Mouse (Mus musculus) heart, embryonic 11.5 days (tissue): ENCODE results near the gene Spata3. TPM values are rescaled to one million over a fixed set of nuclear protein-coding genes. Genes with fewer than 3 reads are reported as not detected.
A peak's percentile ranks its signal among the peaks of the same experiment; 100 is the strongest.
"Not testable (repeated sequence)": the region's sequence is repeated elsewhere in the genome, so short reads cannot be mapped to it uniquely, and the experiment has no call there.

ENCODE experiments used
- ATAC-seq: fragments of 200-750 bp; cut with Nextera tagmentation; replicated peaks from 2 replicates; pipeline ENCODE4 v1.8.0; 2017; ENCODE audit warnings: moderate library complexity; ENCODE audit not compliant: insufficient number of reproducible peaks, low FRiP score, low TSS enrichment
- H3K27ac ChIP-seq: fragments of 300-500 bp; sonication (generic); 2 replicates; pipeline ENCODE4 v1.5.1; 2014; ENCODE audit warnings: mild to moderate bottlenecking, low read depth, low read length
- H3K27me3 ChIP-seq: fragments of 300-500 bp; sonication (generic); 2 replicates; pipeline ENCODE4 v1.6.1; 2014; ENCODE audit warnings: mild to moderate bottlenecking, low read length, mixed read lengths; ENCODE audit not compliant: control insufficient read depth, insufficient read depth
- H3K36me3 ChIP-seq: fragments of 300-500 bp; sonication (generic); 2 replicates; pipeline ENCODE4 v1.6.1; 2014; ENCODE audit warnings: mild to moderate bottlenecking, low read length, moderate library complexity, mixed read lengths; ENCODE audit not compliant: control insufficient read depth, insufficient read depth
- H3K4me1 ChIP-seq: fragments of 300-500 bp; sonication (generic); 2 replicates; pipeline ENCODE4 v1.6.1; 2014; ENCODE audit warnings: low read length; ENCODE audit not compliant: control insufficient read depth, insufficient read depth
- H3K4me2 ChIP-seq: fragments of 300-500 bp; sonication (generic); 2 replicates; pipeline ENCODE4 v1.6.1; 2014; ENCODE audit warnings: mild to moderate bottlenecking, moderate library complexity
- H3K4me3 ChIP-seq: fragments of 300-500 bp; sonication (generic); 2 replicates; pipeline ENCODE4 v1.5.1; 2014; ENCODE audit warnings: low read depth, low read length
- H3K9ac ChIP-seq: fragments of 300-500 bp; sonication (generic); 2 replicates; pipeline ENCODE4 v1.6.1; 2014; ENCODE audit warnings: mild to moderate bottlenecking, low read depth, low read length, moderate library complexity
- H3K9me3 ChIP-seq: fragments of 300-500 bp; sonication (generic); replicated peaks from 2 replicates; pipeline ENCODE4 v1.6.1; 2016; ENCODE audit warnings: low read length; ENCODE audit not compliant: control insufficient read depth
- WGBS: fragments of 180-500 bp; shearing (Covaris S2); extraction: QIAGEN DNeasy Blood & Tissue Kit; methylation state at CpG from one replicate; pipeline ENCODE4 v1.1.7; 2014; ENCODE audit not compliant: insufficient replicate concordance; 5-methylcytosine and 5-hydroxymethylcytosine counted together
- polyA plus RNA-seq: library from polyadenylated mRNA; unstranded; fragments of >200 nt; fragmentation: Nextera tagmentation; extraction: Ambion mirVana; gene quantifications from 2 replicates; pipeline ENCODE4 v1.2.1, GENCODE M21; 2014

Gene Spata3
- polyA plus RNA-seq, 1 experiment from 2014 or later = not detected

GRCm38 (mm10) chr1:86007778-86008177 lies 8.8 kb upstream of the Spata3 start:
- Histone ChIP-seq H3K4me3 (no peak overlapping the region), H3K36me3 (no peaks in the 10 kb centered on the region), H3K9ac (no peak overlapping the region), H3K27ac (no peak overlapping the region), H3K9me3 (0 out of 2 replicates have a peak, but pooled peaks cover 2% of the 10 kb centered on the region), H3K27me3 (no peaks in the 10 kb centered on the region), H3K4me1 (no peaks in the 10 kb centered on the region; the same call in 1 of the 2 replicates), H3K4me2 (peak overlapping the region; percentile 39)
- ATAC-seq = no peak
- 5% methylated on average over 7 of the region's 7 CpGs for WGBS

DNA sequence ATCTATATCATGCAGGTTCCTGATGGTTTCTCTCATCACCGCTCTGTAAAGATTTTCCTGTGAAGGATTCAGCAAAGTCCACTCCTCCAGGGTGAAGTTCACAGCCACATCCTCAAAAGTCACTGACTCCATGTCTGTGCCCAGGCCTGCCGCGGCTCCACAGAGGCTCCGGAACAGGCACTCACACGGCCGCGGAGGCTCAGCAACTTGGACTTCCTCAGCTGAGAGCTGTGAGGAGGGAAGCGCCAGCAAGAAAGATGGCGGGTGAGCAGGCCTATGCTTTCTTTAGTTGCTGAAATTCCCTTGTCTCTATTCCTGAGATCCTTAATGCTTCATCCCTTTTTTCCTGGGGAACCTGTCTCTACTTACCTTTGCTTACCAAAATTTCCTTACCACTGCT lies 858 bp upstream of the Spata3 start:
- H3K27me3 ChIP-seq = peaks cover 30% of the 10 kb centered on the region
- H3K4me1 ChIP-seq, H3K9me3 ChIP-seq, ATAC-seq, H3K4me2 ChIP-seq, H3K36me3 ChIP-seq, H3K4me3 ChIP-seq, H3K27ac ChIP-seq, H3K9ac ChIP-seq: not testable (repeated sequence)
- 87% methylated on average over 9 of the region's 9 CpGs for WGBS

DNA sequence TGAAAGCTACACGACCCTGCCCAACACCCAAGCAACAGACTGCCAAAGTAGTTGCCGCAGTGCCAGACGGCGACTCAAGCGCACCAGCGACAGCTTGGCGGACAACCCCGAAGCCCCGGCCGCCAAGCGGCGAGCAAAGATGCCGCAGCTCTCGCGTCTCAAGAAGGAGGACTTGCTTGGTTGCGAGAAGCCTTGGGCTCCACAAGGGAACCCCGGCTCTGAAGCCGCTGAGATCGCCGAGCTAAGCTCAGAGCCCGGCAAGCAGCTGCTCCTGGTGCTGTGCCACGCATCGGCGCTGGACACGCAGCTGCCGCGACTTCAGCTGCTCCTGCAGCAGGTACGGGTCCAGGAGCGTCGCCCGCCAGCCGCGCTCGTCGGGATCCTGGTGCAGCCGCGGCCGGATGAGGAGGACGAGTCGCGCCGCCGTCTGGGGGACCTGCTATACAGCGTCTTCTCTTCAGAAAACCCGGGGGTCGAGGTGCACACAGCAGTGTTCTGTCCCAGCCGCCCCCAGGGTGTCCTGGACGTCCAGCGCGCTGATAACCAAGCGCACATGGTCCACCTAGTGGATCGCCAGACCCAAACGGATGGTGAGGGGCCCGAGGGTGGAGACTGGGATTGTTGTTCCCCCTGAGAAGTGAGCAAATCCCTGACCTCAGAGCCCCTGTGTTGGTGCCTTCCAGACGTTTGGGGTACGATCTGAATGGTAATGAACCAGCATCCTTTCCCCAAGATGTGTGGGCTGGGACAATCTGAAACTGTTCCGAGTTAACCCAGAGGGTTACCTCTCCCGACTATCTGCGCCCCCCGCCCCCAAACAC lies 1.8 kb downstream of the Spata3 start:
- WGBS = 4% methylated on average over 60 of the region's 60 CpGs
- H3K27ac ChIP-seq = no peak overlapping the region
- 0 out of 2 replicates have a peak, but pooled peaks cover 4% of the 10 kb centered on the region for H3K4me1 ChIP-seq
- H3K36me3 ChIP-seq = no peaks in the 10 kb centered on the region
- H3K9ac ChIP-seq = peak overlapping the region; percentile 50; the same call in 1 of the 2 replicates
- H3K4me3 ChIP-seq = peak overlapping the region; percentile 48
- peak; percentile 59 for ATAC-seq
- H3K27me3 ChIP-seq = peaks cover 38% of the 10 kb centered on the region
- H3K4me2 ChIP-seq = peak overlapping the region; percentile 84
- no peaks in the 10 kb centered on the region for H3K9me3 ChIP-seq

DNA sequence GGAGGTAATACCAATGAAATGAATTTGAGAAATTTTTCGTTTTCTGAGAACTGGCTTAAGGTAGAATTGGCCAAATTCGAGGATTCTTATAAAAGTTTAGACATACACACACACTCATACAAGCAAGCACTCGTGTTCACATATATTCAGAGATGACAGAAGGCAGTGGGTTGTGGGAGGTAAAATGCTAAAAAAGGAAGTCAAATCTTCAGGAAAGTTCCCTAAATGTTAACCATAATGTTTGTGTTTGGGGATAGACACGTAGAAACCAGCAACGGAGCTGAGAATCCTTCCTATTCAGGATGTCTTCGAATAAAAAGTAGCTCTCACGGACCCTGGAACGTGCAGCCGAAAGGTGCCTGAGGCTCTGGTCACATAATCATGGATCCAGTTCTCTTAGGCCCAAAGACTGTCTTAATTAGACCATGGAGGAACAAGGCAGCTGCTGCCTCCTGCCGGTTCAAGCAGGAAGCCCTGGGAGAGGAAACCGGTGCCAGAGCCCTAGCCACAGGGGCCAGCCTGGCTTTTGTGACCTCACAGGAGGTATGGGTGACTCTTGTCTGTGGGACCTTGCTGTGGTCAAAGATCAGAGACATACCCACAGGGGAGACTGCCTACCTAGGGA lies 4.9 kb downstream of the Spata3 start:
- Histone ChIP-seq H3K36me3 (no peaks in the 10 kb centered on the region), H3K4me2 (no peak overlapping the region), H3K27ac (no peak overlapping the region), H3K27me3 (peaks cover 38% of the 10 kb centered on the region), H3K4me1 (0 out of 2 replicates have a peak, but pooled peaks cover 4% of the 10 kb centered on the region), H3K4me3 (no peak overlapping the region), H3K9me3 (no peaks in the 10 kb centered on the region), H3K9ac (no peak overlapping the region)
- no peak for ATAC-seq
- WGBS = 66% methylated on average over 11 of the region's 11 CpGs

DNA sequence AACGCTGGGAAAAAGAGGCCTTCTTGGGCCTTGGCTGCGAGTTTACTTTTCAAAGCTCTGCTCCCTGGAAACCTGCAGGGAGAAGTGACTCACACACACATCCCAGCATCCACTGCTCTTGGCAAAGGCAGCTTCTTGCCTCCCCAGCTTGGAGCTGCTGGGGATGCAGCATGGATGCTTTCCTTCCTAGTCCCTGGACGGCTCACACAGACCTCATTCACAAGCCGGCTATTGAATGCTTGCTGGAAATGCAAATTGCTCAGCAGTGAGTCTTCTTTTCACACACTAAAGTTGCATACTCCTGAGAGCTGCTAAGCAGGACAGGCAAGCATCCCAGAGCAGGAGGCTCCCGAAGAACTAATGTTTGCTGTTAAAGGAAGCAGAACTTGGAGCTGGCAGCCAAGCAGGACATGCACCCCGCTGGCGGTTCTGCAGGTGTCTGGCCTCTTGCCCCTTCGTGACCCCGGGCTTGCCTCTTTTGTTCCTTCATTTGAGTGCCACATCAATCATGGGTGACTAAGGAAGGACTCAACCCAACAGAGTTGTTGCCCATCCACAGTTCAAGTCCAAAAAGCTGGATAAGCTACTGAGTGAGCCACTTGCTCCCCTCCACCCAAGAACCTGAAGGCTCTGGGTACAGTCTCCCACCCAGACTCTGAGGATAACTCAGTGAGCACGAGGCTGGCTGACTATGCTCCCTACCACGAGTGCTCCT lies 15.8 kb downstream of the Spata3 start:
- Histone ChIP-seq H3K4me2 (no peak overlapping the region), H3K27me3 (no peaks in the 10 kb centered on the region), H3K9me3 (no peaks in the 10 kb centered on the region), H3K4me1 (no peaks in the 10 kb centered on the region), H3K27ac (no peak overlapping the region), H3K4me3 (no peak overlapping the region), H3K36me3 (no peaks in the 10 kb centered on the region), H3K9ac (no peak overlapping the region)
- ATAC-seq = no peak
- 24% methylated on average over 11 of the region's 11 CpGs for WGBS

DNA sequence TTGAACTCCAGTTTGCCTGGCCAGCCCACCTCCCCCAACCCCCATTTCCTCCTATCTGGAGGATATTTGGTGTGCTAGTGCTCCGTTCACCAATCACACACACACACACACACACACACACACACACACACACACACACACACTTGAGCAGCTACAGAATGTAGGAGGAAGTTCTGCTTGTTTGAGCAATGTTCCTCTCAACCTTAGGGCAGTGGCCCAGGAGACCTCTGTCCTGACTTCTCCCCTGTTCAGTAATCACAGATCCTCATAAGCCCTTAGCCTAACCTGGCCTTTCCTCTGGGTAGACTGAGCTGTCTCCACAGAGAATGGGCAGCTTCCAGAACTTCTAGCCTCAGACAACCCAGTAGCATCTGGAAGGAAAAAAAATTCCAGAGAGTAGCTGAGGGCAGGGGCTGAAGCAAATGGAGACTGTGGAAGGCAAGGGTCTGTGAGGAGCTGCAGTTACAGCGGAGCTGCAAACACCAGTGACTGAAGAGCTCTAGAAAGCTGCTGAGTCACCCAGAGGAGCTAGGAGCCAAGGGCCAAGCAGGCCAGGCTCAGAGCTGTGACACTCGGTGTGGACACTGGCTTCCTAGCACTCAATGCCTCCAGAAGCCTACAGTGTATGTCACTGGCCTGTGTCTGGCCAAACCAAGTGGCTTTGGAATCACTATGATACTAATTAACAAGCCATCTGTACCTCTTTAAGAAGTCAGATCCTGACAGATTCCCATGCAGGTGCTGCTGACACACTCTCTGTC lies 21.8 kb downstream of the Spata3 start:
- Histone ChIP-seq H3K9ac (no peak overlapping the region), H3K4me2 (no peak overlapping the region), H3K4me3 (no peak overlapping the region), H3K27me3 (peaks cover 2% of the 10 kb centered on the region; the same call in 1 of the 2 replicates), H3K36me3 (no peaks in the 10 kb centered on the region), H3K27ac (no peak overlapping the region), H3K4me1 (no peaks in the 10 kb centered on the region), H3K9me3 (no peaks in the 10 kb centered on the region; the same call in 1 of the 2 replicates)
- no peak for ATAC-seq
- WGBS = 55% methylated on average over 3 of the region's 3 CpGs

DNA sequence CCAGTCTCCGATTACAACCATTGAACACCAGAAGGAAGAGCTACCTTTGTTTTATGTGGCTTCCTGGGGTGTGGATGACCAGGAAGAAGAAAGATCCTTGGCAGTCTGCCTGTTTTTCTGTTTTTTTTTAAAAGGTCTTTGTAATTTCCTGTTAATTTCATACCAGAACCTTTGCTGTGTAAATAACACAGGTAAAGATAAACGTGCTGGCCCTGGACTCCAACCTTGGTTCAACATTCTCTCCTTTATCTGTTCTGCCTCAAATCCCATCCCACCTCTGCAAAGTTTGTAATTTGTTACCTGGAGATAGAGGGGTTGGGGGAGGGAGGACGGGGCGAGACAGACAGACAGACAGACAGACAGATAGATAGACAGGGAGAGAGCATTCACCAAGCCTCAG lies 23.5 kb downstream of the Spata3 start:
- WGBS = 62% methylated on average over 4 of the region's 4 CpGs

DNA sequence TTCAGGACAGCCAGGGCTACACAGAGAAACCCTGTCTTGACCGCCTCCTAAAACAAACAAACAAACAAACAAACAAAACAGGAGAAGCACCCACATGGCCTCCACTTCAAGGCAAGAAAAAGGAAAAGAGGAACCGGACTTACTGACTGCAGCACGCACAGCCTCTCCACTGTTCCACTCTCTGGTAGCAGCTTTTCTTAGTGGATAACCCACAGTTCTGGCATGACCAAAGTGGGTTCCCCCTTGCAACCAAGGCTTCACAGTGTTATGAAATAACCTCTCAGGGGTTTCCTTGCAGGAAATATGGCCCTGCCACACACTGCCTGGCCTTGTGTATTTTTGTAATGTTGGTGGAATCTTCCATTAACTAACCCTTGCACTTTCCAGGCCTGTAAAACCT lies 24.2 kb downstream of the Spata3 start:
- H3K4me3 ChIP-seq = no peak overlapping the region
- WGBS = 77% methylated on average over 3 of the region's 3 CpGs

More for the DNA sequence above, 23.5 kb downstream of the Spata3 start:
- H3K9ac ChIP-seq = no peak overlapping the region
- H3K27ac ChIP-seq = no peak overlapping the region
- H3K27me3 ChIP-seq = peaks cover 17% of the 10 kb centered on the region
- H3K4me1 ChIP-seq = no peaks in the 10 kb centered on the region
- no peak overlapping the region for H3K4me3 ChIP-seq
- H3K36me3 ChIP-seq = no peaks in the 10 kb centered on the region
- no peaks in the 10 kb centered on the region; the same call in 1 of the 2 replicates for H3K9me3 ChIP-seq
- ATAC-seq = no peak
- H3K4me2 ChIP-seq = no peak overlapping the region

More for the DNA sequence above, 24.2 kb downstream of the Spata3 start:
- H3K9me3 ChIP-seq = no peaks in the 10 kb centered on the region; the same call in 1 of the 2 replicates
- no peak for ATAC-seq
- H3K36me3 ChIP-seq = no peaks in the 10 kb centered on the region
- H3K4me1 ChIP-seq = no peaks in the 10 kb centered on the region
- H3K9ac ChIP-seq = no peak overlapping the region
- no peak overlapping the region for H3K4me2 ChIP-seq
- H3K27me3 ChIP-seq = peaks cover 24% of the 10 kb centered on the region
- H3K27ac ChIP-seq = no peak overlapping the region
